Mouse (Mus musculus) stomach, embryonic 16.5 days (tissue): ENCODE results near the gene Cd163l1. TPM values are rescaled to one million over a fixed set of nuclear protein-coding genes. Genes with fewer than 3 reads are reported as not detected.

Source experiments
- ATAC-seq: fragments of 200-750 bp; cut with Nextera tagmentation; 2 replicates; pipeline ENCODE4 v1.8.0; 2017; ENCODE audit warnings: moderate number of reproducible peaks, moderate TSS enrichment; ENCODE audit not compliant: insufficient read depth, low FRiP score
- H3K27ac ChIP-seq: fragments of 300-500 bp; sonication (generic); 2 replicates; pipeline ENCODE4 v1.5.1; 2014; ENCODE audit warnings: low read length
- H3K27me3 ChIP-seq: fragments of 300-500 bp; sonication (generic); 2 replicates; pipeline ENCODE4 v1.6.1; 2014; ENCODE audit warnings: low read length, control low read depth, mixed read lengths; ENCODE audit not compliant: control insufficient read depth, insufficient read depth
- H3K36me3 ChIP-seq: fragments of 300-500 bp; sonication (generic); 2 replicates; pipeline ENCODE4 v1.6.1; 2014; ENCODE audit warnings: low read length; ENCODE audit not compliant: control insufficient read depth, insufficient read depth
- H3K4me1 ChIP-seq: fragments of 300-500 bp; sonication (generic); 2 replicates; pipeline ENCODE4 v1.6.1; 2014; ENCODE audit warnings: low read length, control low read depth, mixed read lengths; ENCODE audit not compliant: control insufficient read depth, insufficient read depth
- H3K4me2 ChIP-seq: fragments of 300-500 bp; sonication (generic); 2 replicates; pipeline ENCODE4 v1.6.1; 2014; ENCODE audit warnings: low read depth, low read length, mixed read lengths
- H3K4me3 ChIP-seq: fragments of 300-500 bp; sonication (generic); replicated peaks from 2 replicates; pipeline ENCODE4 v1.5.1; 2014; ENCODE audit warnings: mild to moderate bottlenecking, low read length
- H3K9ac ChIP-seq: fragments of 300-500 bp; sonication (generic); 2 replicates; pipeline ENCODE4 v1.6.1; 2014; ENCODE audit warnings: low read length
- H3K9me3 ChIP-seq: fragments of 300-500 bp; sonication (generic); replicated peaks from 2 replicates; pipeline ENCODE4 v1.6.1; 2016; ENCODE audit warnings: low read length, control low read depth; ENCODE audit not compliant: control insufficient read depth
- WGBS: fragments of 180-500 bp; shearing (Covaris S2); extraction: QIAGEN DNeasy Blood & Tissue Kit; methylation state at CpG from one replicate; pipeline ENCODE4 v1.1.7; 2014; 5-methylcytosine and 5-hydroxymethylcytosine counted together
- polyA plus RNA-seq: library from polyadenylated mRNA; unstranded; fragments of >200 nt; fragmentation: Nextera tagmentation; extraction: Ambion mirVana; gene quantifications from 2 replicates; pipeline ENCODE4 v1.2.1, GENCODE M21; 2015

The Cd163l1 gene
- 0.10 and 0.15 TPM in 2 replicates for polyA plus RNA-seq

DNA sequence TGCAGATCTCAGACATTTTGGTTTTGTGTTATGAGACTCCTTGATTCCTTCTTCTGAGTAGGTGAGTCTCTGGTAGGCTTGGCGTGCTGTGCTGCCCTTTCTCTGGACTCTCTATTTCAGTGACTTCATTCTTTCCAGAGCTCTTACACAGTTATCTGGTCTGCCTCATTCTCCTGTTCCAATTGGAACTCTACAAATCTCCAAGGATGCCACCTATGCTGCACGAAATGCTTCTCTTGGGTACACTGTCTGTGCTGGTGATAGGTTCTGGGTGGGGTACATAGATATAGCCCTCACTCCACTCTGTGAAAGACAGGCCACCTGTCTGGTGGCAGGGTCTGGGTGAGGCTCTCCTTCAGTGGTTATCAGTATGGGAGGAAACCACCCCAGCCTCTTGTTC lies at the start of gene Cd163l1:
Gene Cd163l1, plus strand, starts transcription at position 301 of the 400 bp plus-strand sequence.
- no peaks in the 10 kb centered on the region for H3K36me3 ChIP-seq
- no peaks in the 10 kb centered on the region for H3K27me3 ChIP-seq
- H3K4me2 ChIP-seq: no peak within 1 kb of the TSS
- no peak within 1 kb of the TSS for H3K27ac ChIP-seq
- no peak within 1 kb of the TSS for H3K9ac ChIP-seq
- WGBS: 78% methylated on average over 2 of the region's 2 CpGs
- H3K4me1 ChIP-seq: no peaks in the 10 kb centered on the region
- no peak for ATAC-seq
- H3K9me3 ChIP-seq: no peaks in the 10 kb centered on the region
- no peak within 1 kb of the TSS for H3K4me3 ChIP-seq

DNA sequence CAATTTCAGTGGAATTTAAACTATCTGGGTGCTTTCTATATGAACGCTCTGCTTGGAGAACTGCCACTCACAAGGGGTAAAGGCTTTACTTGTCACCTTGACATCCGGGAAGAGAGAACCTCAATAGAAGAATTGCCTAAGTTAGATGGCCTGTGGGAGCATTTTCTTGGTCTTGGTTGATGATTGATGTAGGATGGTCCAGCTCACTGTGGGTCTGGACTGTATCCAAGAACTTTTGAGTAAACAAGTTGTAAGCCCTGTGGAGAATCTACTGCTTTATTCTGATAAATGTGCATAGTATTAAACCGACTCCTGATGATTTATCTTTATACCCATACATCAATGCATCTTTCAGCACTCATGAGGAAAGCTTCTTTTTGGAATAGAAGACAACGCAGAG lies 48.7 kb upstream of the Cd163l1 start:
- H3K27ac ChIP-seq: no peak overlapping the region
- no peak overlapping the region for H3K4me2 ChIP-seq
- H3K36me3 ChIP-seq: no peaks in the 10 kb centered on the region
- no peak overlapping the region for H3K9ac ChIP-seq
- no peaks in the 10 kb centered on the region; the same call in 1 of the 2 replicates for H3K9me3 ChIP-seq
- H3K4me3 ChIP-seq: no peak overlapping the region
- WGBS: 53% methylated on average over 4 of the region's 4 CpGs
- ATAC-seq: no peak
- H3K27me3 ChIP-seq: no peaks in the 10 kb centered on the region
- no peaks in the 10 kb centered on the region for H3K4me1 ChIP-seq

- Histone ChIP-seq H3K4me1 (no peaks in the 10 kb centered on the region), H3K27me3 (no peaks in the 10 kb centered on the region), H3K9me3 (no peaks in the 10 kb centered on the region; the same call in 1 of the 2 replicates), H3K4me2 (no peak overlapping the region), H3K27ac (no peak overlapping the region), H3K36me3 (no peaks in the 10 kb centered on the region), H3K9ac (no peak overlapping the region), H3K4me3 (no peak overlapping the region)
- 93% methylated on average over 3 of the region's 3 CpGs for WGBS
- ATAC-seq: no peak
Observed at GRCm38 (mm10) chr7:140170863-140171262, 47.2 kb upstream of the Cd163l1 start.

DNA sequence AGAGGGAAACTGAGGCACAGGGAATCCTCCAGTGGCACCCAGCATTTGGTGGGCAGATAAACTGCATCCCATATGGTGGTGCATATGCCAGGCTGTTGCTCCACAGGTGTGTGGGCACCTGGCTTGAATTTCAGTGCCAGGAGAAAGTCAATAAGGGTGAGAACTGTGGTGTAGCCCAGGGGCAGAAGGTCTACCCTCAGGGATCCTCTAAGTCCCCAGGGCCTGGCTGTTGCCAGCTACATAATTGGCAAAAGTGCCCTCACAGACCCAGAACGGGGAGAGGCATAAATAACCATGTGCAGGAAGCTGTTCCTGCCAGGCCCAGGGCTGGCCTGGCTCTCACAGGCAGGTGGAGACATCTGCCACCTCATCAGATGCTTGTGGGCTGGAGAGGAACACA lies 45.1 kb upstream of the Cd163l1 start, which contains the start of gene Olfr523:
Gene Olfr523, plus strand, starts transcription at position 282 of the 400 bp plus-strand sequence.
- WGBS: 35% methylated on average over 1 of the region's 1 CpGs
- Histone ChIP-seq H3K9me3 (no peaks in the 10 kb centered on the region), H3K27me3 (no peaks in the 10 kb centered on the region), H3K4me2 (no peak within 1 kb of the TSS), H3K4me1 (no peaks in the 10 kb centered on the region), H3K27ac (no peak within 1 kb of the TSS), H3K9ac (no peak within 1 kb of the TSS), H3K36me3 (no peaks in the 10 kb centered on the region), H3K4me3 (no peak within 1 kb of the TSS)
- ATAC-seq: no peak

- no peaks in the 10 kb centered on the region for H3K36me3 ChIP-seq
- H3K27me3 ChIP-seq: no peaks in the 10 kb centered on the region
- H3K9ac ChIP-seq: no peak overlapping the region
- ATAC-seq: no peak
- 89% methylated on average over 2 of the region's 2 CpGs for WGBS
- no peak overlapping the region for H3K4me2 ChIP-seq
- H3K4me3 ChIP-seq: no peak overlapping the region
- H3K4me1 ChIP-seq: no peaks in the 10 kb centered on the region
- H3K27ac ChIP-seq: no peak overlapping the region
- H3K9me3 ChIP-seq: no peaks in the 10 kb centered on the region
Observed at GRCm38 (mm10) chr7:140179176-140179575, 38.9 kb upstream of the Cd163l1 start.

DNA sequence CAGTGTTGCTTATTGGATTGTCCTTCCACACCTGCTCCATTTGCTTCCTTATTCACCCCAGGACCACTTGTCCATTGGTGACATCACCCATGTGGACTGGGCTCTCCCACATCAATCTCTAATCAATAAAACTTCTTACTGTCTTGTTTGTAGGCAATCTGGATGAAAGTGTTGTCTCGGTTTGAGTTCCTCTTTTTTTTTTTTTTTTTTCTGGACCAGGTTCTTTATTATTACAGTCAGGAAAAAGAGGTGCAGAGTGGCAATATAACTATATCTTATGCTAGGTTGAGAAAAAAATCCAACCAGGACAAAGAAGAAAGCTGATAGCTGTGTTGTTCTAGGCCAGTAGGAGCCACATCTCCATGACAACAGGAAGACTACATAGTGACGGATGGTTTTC lies 37.4 kb upstream of the Cd163l1 start:
- Histone ChIP-seq H3K4me3 (no peak overlapping the region), H3K4me2 (no peak overlapping the region), H3K36me3 (no peaks in the 10 kb centered on the region), H3K9ac (no peak overlapping the region), H3K27ac (no peak overlapping the region), H3K27me3 (no peaks in the 10 kb centered on the region), H3K4me1 (no peaks in the 10 kb centered on the region), H3K9me3 (no peaks in the 10 kb centered on the region)
- WGBS: 70% methylated on average over 2 of the region's 2 CpGs
- no peak for ATAC-seq

DNA sequence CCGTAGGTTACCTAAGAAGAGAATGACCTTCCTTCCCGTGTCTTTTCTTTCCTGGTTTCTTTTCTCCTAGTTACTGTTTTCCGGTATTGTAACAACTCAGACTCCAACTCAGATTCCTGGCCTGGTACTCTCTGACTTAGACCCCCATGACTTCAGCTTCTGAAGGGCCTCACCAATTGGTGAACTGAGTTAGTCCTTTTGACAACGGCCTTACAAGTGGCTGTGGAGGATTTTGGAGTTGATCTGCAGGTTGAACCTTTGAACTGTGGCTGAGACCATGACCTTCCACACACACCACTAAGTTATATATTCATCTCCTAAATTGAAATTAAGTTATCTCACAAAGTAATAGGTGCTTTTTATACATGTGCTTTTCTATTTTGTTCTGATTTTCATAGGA lies 33.9 kb upstream of the Cd163l1 start:
- Histone ChIP-seq H3K4me2 (no peak overlapping the region), H3K9me3 (no peaks in the 10 kb centered on the region), H3K36me3 (no peaks in the 10 kb centered on the region), H3K4me1 (no peaks in the 10 kb centered on the region), H3K9ac (no peak overlapping the region), H3K4me3 (no peak overlapping the region), H3K27me3 (no peaks in the 10 kb centered on the region), H3K27ac (no peak overlapping the region)
- no peak for ATAC-seq
- WGBS: 77% methylated on average over 4 of the region's 4 CpGs

DNA sequence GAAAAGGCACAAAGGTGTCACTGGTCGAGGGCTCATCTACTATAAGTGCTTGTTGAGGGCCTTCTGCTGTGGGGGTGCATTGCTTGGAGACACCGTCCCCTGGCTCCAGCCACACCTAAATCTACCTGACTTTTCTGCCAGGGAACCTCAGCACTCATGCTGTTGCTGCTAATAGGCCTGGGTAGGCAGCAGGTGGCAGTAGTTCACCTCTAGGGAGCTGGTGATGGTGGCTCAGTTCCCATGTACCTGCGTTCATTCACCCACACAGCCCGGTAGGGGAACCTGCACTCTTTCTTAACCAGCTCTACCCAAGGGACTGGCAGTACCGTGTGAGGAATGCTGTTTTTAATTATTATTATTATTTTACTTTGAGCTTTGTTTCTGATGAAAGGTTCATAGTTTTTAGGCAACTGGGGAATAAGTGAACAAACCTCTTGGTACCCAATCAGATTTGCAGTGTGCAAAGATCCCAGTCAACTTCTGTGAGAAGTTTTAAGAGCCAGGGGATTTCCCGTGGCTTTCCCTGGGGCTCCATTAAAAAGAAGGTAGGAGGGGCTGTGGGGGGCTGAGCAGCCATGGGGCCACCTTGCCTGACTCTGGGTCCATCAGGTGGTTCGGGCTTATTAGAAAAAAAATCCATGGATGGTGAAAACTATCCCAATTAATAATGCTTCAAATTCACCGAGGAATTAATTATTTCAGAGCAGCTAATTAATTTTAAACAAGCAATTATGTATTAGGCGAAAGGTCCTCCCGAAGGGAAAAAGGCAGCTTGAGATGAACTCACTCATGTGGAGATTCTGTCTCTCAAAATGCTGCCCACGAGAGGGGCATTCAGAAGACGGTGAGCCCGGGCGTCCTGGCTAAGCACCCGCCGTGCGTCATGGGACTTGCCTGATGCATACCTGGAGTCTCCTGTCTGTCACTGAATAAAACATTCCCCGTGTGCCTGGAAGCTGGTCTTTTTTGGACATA lies 31.1 kb upstream of the Cd163l1 start:
- H3K4me1 ChIP-seq: no peaks in the 10 kb centered on the region
- H3K27me3 ChIP-seq: no peaks in the 10 kb centered on the region
- H3K4me3 ChIP-seq: no peak overlapping the region
- no peak overlapping the region for H3K27ac ChIP-seq
- WGBS: 61% methylated on average over 18 of the region's 18 CpGs
- H3K9me3 ChIP-seq: no peaks in the 10 kb centered on the region
- H3K36me3 ChIP-seq: no peaks in the 10 kb centered on the region
- no peak overlapping the region for H3K4me2 ChIP-seq
- no peak overlapping the region for H3K9ac ChIP-seq
- ATAC-seq: no peak

- no peaks in the 10 kb centered on the region for H3K9me3 ChIP-seq
- 83% methylated on average over 7 of the region's 7 CpGs for WGBS
- no peaks in the 10 kb centered on the region for H3K27me3 ChIP-seq
- H3K9ac ChIP-seq: no peak overlapping the region
- H3K36me3 ChIP-seq: no peaks in the 10 kb centered on the region
- H3K27ac ChIP-seq: no peak overlapping the region
- ATAC-seq: no peak
- no peaks in the 10 kb centered on the region for H3K4me1 ChIP-seq
- no peak overlapping the region for H3K4me2 ChIP-seq
- H3K4me3 ChIP-seq: no peak overlapping the region
Observed at GRCm38 (mm10) chr7:140187721-140188390, 30.2 kb upstream of the Cd163l1 start.
